Mouse (Mus musculus): Measurements from ENCODE around the gene Pou5f1.

DNA sequence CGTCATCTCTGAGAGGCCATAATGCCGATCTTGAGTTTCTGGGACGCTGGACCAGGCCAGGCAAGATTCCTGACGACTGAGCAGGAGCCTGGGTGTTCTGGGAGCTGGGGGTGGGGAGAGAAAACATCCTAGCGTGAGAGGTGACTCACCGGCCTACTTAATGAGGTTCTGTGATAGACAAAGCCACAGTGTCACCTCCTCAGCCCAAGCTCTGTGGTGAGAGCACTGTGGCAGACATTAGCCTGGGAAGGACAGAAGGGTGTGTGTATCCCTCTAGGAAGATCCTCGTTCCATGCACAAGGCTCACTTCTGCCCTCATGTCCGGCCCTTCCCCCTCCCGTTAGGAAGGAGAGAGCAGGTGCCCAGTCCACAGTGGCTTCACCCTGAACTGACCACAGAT lies 51.5 kb downstream of the Pou5f1 start:
- no peak for TF ChIP-seq CTCF (IDR thresholded peaks at IDR 0.05; ENCODE audit: borderline replicate concordance, extremely low read depth, insufficient read depth, insufficient read length)
- no peak for TF ChIP-seq POLR2A (IDR thresholded peaks at IDR 0.05; ENCODE audit: borderline replicate concordance, extremely low read depth, insufficient read depth, insufficient read length, poor library complexity, severe bottlenecking)
